Mouse (Mus musculus) lung, postnatal 0 days (tissue): ENCODE data around the gene Dnajc5. TPM values are rescaled to one million over a fixed set of nuclear protein-coding genes. Genes with fewer than 3 reads are reported as not detected.

Source experiments
- ATAC-seq: fragments of 200-750 bp; cut with Nextera tagmentation; 2 replicates; pipeline ENCODE4 v1.8.0; 2017; ENCODE audit warnings: moderate library complexity
- DNase-seq: peaks from one replicate; pipeline ENCODE4 v3.0.0-alpha.2; 2016; ENCODE audit warnings: low spot score
- H3K27ac ChIP-seq: fragments of 300-500 bp; sonication (generic); 2 replicates; pipeline ENCODE4 v1.5.1; 2014; ENCODE audit warnings: antibody characterized with exemption, mild to moderate bottlenecking, low read length, mixed read lengths
- H3K27me3 ChIP-seq: fragments of 300-500 bp; sonication (generic); replicated peaks from 2 replicates; pipeline ENCODE4 v1.6.1; 2014; ENCODE audit warnings: low read length, mixed read lengths; ENCODE audit not compliant: insufficient read depth
- H3K36me3 ChIP-seq: fragments of 300-500 bp; sonication (generic); 2 replicates; pipeline ENCODE4 v1.6.1; 2014; ENCODE audit warnings: low read length, mixed read lengths; ENCODE audit not compliant: insufficient read depth
- H3K4me1 ChIP-seq: fragments of 300-500 bp; sonication (generic); 2 replicates; pipeline ENCODE4 v1.6.1; 2014; ENCODE audit warnings: antibody characterized with exemption, low read depth, low read length, mixed read lengths; ENCODE audit not compliant: insufficient read depth
- H3K4me2 ChIP-seq: fragments of 300-500 bp; sonication (generic); replicated peaks from 2 replicates; pipeline ENCODE4 v1.6.1; 2014; ENCODE audit warnings: low read depth, mild to moderate bottlenecking, low read length, moderate library complexity, mixed read lengths
- H3K4me3 ChIP-seq: fragments of 300-500 bp; sonication (generic); 2 replicates; pipeline ENCODE4 v1.5.1; 2014; ENCODE audit warnings: low read depth, low read length
- H3K9ac ChIP-seq: fragments of 300-500 bp; sonication (generic); replicated peaks from 2 replicates; pipeline ENCODE4 v1.6.1; 2014; ENCODE audit warnings: low read depth, mild to moderate bottlenecking
- H3K9me3 ChIP-seq: fragments of 300-500 bp; sonication (generic); 2 replicates; pipeline ENCODE4 v1.6.1; 2016; ENCODE audit warnings: low read length, mixed read lengths
- CTCF ChIP-seq: IDR thresholded peaks from 2 replicates; pipeline ENCODE4 v1.5.1; 2016; ENCODE audit warnings: antibody characterized with exemption, mild to moderate bottlenecking
- EP300 ChIP-seq: IDR thresholded peaks from 2 replicates; pipeline ENCODE4 v1.6.1; 2016; ENCODE audit warnings: antibody characterized with exemption, mild to moderate bottlenecking, control low read depth
- WGBS: fragments of 180-500 bp; shearing (Covaris S2); extraction: QIAGEN DNeasy Blood & Tissue Kit; methylation state at CpG from one replicate; pipeline ENCODE4 v1.1.7; 2014; 5-methylcytosine and 5-hydroxymethylcytosine counted together
- polyA plus RNA-seq: library from polyadenylated mRNA; unstranded; fragments of >200 nt; fragmentation: Nextera tagmentation; extraction: Ambion mirVana; gene quantifications from 2 replicates; pipeline ENCODE4 v1.2.1, GENCODE M21; 2015

Dnajc5 gene
- polyA plus RNA-seq, 1 experiment from 2014 or later = 57.2 TPM

DNA sequence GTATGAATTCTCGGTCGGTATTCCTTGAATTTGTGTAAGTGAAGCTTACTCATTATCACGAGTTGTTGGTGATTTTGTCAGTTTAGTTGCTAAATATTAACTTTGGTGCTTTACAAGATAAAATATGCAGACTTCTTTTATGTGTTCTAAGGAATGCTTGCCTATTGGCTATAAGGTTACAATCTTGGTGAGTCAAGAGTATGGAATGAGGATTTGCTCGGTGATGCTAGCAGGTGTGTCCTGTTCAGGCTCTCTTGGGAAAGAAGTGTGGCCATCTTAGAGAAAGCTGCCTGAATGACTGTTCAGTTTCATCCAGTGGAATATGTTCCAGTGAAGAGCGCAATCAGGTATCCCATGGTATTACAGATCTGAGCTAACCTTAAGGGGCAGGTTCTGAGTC is 5.2 kb downstream of the Dnajc5 start:
- Histone ChIP-seq H3K4me1 (0 out of 2 replicates have a peak, but pooled peaks cover 5% of the 10 kb centered on the region), H3K27ac (peak overlapping the region; percentile 20; the same call in 1 of the 2 replicates)
- no peak for ATAC-seq

GRCm38 (mm10) chr2:181529076-181529475 is 8.8 kb downstream of the Dnajc5 start:
- no peaks in the 10 kb centered on the region for H3K36me3 ChIP-seq
- TF ChIP-seq CTCF (no peak), EP300 (no peak)
- ATAC-seq (peak; percentile 35; the same call in 1 of the 2 replicates), DNase-seq (peak; percentile 59)
- H3K9me3 ChIP-seq = no peaks in the 10 kb centered on the region; the same call in 1 of the 2 replicates
- H3K4me1 ChIP-seq = no peaks in the 10 kb centered on the region
- no peaks in the 10 kb centered on the region for H3K27me3 ChIP-seq
- H3K4me3 ChIP-seq = no peak overlapping the region
- H3K9ac ChIP-seq = no peak overlapping the region
- H3K4me2 ChIP-seq = no peak overlapping the region
- 63% methylated on average over 1 of the region's 1 CpGs for WGBS
- H3K27ac ChIP-seq = no peak overlapping the region

More for the DNA sequence above, 5.2 kb downstream of the Dnajc5 start:
- H3K4me2 ChIP-seq = no peak overlapping the region
- 55% methylated on average over 5 of the region's 5 CpGs for WGBS
- TF ChIP-seq CTCF (no peak), EP300 (no peak)
- no peak overlapping the region for H3K4me3 ChIP-seq
- H3K9ac ChIP-seq = no peak overlapping the region
- no peaks in the 10 kb centered on the region for H3K36me3 ChIP-seq
- H3K27me3 ChIP-seq = no peaks in the 10 kb centered on the region
- H3K9me3 ChIP-seq = no peaks in the 10 kb centered on the region; the same call in 1 of the 2 replicates
- peak; percentile 57 for DNase-seq

DNA sequence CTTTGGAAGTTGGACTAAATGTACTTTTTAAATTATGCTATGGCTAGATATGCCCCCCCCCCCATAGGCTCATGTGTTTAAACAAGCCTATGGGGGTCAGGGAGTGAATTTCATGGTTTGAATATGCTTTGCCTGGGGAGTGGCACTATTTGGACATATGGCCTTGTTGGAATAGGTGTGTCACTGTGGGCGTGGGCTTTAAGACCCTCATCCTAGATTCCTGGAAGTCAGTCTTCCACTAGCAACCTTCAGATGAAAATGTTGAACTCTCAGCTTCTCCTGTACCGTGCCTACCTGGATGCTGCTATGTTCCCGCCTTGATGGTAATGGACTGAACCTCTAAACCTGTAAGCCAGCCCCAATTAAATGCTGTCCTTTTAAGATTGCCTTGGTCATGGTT is 12.3 kb downstream of the Dnajc5 start:
- no peaks in the 10 kb centered on the region for H3K36me3 ChIP-seq
- H3K4me3 ChIP-seq = no peak overlapping the region
- 98% methylated on average over 3 of the region's 3 CpGs for whole genome bisulfite sequencing
- H3K9me3 ChIP-seq = no peaks in the 10 kb centered on the region; the same call in 1 of the 2 replicates
- no peak for TF ChIP-seq EP300
- TF ChIP-seq CTCF = no peak
- H3K9ac ChIP-seq = no peak overlapping the region
- no peak overlapping the region for H3K4me2 ChIP-seq
- no peak overlapping the region for H3K27ac ChIP-seq
- ATAC-seq (no peak), DNase-seq (no peak)
- H3K4me1 ChIP-seq = 0 out of 2 replicates have a peak, but pooled peaks cover 2% of the 10 kb centered on the region
- no peaks in the 10 kb centered on the region for H3K27me3 ChIP-seq

DNA sequence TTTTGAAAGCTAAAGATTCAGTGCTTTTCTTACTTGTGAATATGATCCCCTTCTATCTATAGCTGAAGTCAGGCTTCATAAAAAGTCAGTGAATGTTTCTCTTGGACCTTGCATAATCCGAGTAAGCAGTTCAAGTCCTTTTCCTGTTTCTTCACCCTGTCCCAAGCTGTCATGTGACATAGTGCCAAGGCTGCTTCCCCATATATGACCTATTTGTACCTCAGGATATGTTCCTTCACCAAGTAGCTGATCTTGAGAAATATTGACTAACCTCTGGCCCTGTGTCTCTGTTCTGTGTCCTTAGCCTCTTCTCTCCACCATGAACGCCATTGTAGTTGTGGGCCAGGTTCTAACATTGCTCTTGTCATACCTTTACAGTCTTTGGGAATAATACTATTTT is 16.1 kb downstream of the Dnajc5 start:
- Histone ChIP-seq H3K4me3 (no peak overlapping the region), H3K27ac (no peak overlapping the region), H3K9ac (no peak overlapping the region), H3K4me1 (0 out of 2 replicates have a peak, but pooled peaks cover 4% of the 10 kb centered on the region), H3K27me3 (no peaks in the 10 kb centered on the region), H3K9me3 (no peaks in the 10 kb centered on the region), H3K4me2 (no peak overlapping the region), H3K36me3 (no peaks in the 10 kb centered on the region)
- DNase-seq (peak; percentile 49), ATAC-seq (peak; percentile 55)
- TF ChIP-seq CTCF (no peak), EP300 (no peak)
- 63% methylated on average over 2 of the region's 2 CpGs for WGBS

GRCm38 (mm10) chr2:181537444-181538047 is 17.3 kb downstream of the Dnajc5 start:
- Histone ChIP-seq H3K9ac (no peak overlapping the region), H3K4me1 (0 out of 2 replicates have a peak, but pooled peaks cover 4% of the 10 kb centered on the region), H3K9me3 (no peaks in the 10 kb centered on the region), H3K27ac (peak overlapping the region; percentile 7; the same call in 1 of the 2 replicates), H3K4me3 (no peak overlapping the region), H3K36me3 (no peaks in the 10 kb centered on the region), H3K4me2 (no peak overlapping the region), H3K27me3 (no peaks in the 10 kb centered on the region)
- ATAC-seq = peak; percentile 86
- WGBS = 74% methylated on average over 2 of the region's 2 CpGs
- DNase-seq = peak; percentile 66
- TF ChIP-seq EP300 (no peak), CTCF (no peak)

GRCm38 (mm10) chr2:181541761-181542380 is 21.6 kb downstream of the Dnajc5 start:
- ATAC-seq (no peak), DNase-seq (no peak)
- H3K4me2 ChIP-seq = no peak overlapping the region
- no peaks in the 10 kb centered on the region for H3K27me3 ChIP-seq
- H3K4me1 ChIP-seq = 0 out of 2 replicates have a peak, but pooled peaks cover 4% of the 10 kb centered on the region
- H3K9me3 ChIP-seq = no peaks in the 10 kb centered on the region
- H3K4me3 ChIP-seq = no peak overlapping the region
- H3K36me3 ChIP-seq = no peaks in the 10 kb centered on the region
- no peak overlapping the region for H3K27ac ChIP-seq
- no peak overlapping the region for H3K9ac ChIP-seq
- TF ChIP-seq CTCF (no peak; the same call in 1 of the 2 replicates), EP300 (no peak)
- WGBS = 76% methylated on average over 6 of the region's 6 CpGs
